Mouse (Mus musculus) embryonic facial prominence, embryonic 10.5 days (tissue): ENCODE data around the gene Prpf4b. TPM values are rescaled to one million over a fixed set of nuclear protein-coding genes. Genes with fewer than 3 reads are reported as not detected.
A peak's percentile ranks its signal among the peaks of the same experiment; 100 is the strongest.
"Not testable (repeated sequence)": the region's sequence is repeated elsewhere in the genome, so short reads cannot be mapped to it uniquely, and the experiment has no call there.

ENCODE experiments used
- DNase-seq: peaks from one replicate; pipeline ENCODE4 v3.0.0-alpha.2; 2017; ENCODE audit warnings: low spot score
- H3K27ac ChIP-seq: fragments of 300-500 bp; sonication (generic); replicated peaks from 2 replicates; pipeline ENCODE4 v1.5.1; 2016; ENCODE audit warnings: mild to moderate bottlenecking
- H3K27me3 ChIP-seq: fragments of 300-500 bp; sonication (generic); replicated peaks from 2 replicates; pipeline ENCODE4 v1.6.1; 2016; ENCODE audit warnings: low read depth, mild to moderate bottlenecking; ENCODE audit not compliant: poor library complexity, severe bottlenecking
- H3K36me3 ChIP-seq: fragments of 300-500 bp; sonication (generic); replicated peaks from 2 replicates; pipeline ENCODE4 v1.6.1; 2016; ENCODE audit warnings: mild to moderate bottlenecking, moderate library complexity
- H3K4me1 ChIP-seq: fragments of 300-500 bp; sonication (generic); 2 replicates; pipeline ENCODE4 v1.6.1; 2016
- H3K4me3 ChIP-seq: fragments of 300-500 bp; sonication (generic); 2 replicates; pipeline ENCODE4 v1.5.1; 2016; ENCODE audit warnings: mild to moderate bottlenecking, moderate library complexity
- H3K9me3 ChIP-seq: fragments of 300-500 bp; sonication (generic); 2 replicates; pipeline ENCODE4 v1.6.1; 2016; ENCODE audit warnings: mild to moderate bottlenecking
- WGBS: fragments of 180-500 bp; shearing (Covaris S2); methylation state at CpG from one replicate; pipeline ENCODE4 v1.1.7; 2016; 5-methylcytosine and 5-hydroxymethylcytosine counted together
- polyA plus RNA-seq: library from polyadenylated mRNA; unstranded; fragments of >200 nt; fragmentation: Nextera tagmentation; extraction: Ambion mirVana; gene quantifications from 2 replicates; pipeline ENCODE4 v1.2.1, GENCODE M21; 2016

The Prpf4b gene
- polyA plus RNA-seq, 1 experiment from 2014 or later = 81.6 TPM

- Histone ChIP-seq H3K4me3 (peak overlapping the region; percentile 94), H3K27ac (peak overlapping the region; percentile 98), H3K4me1 (peaks cover 24% of the 10 kb centered on the region)
- not testable (repeated sequence) for H3K27me3 ChIP-seq, H3K36me3 ChIP-seq, H3K9me3 ChIP-seq
- 25% methylated on average over 13 of the region's 13 CpGs for WGBS
- peak; percentile 10 for DNase-seq
Measured at GRCm38 (mm10) chr13:34874736-34875135, 366 bp upstream of the Prpf4b start.

GRCm38 (mm10) chr13:34875741-34876445, 791 bp downstream of the Prpf4b start:
- Histone ChIP-seq H3K9me3 (no peaks in the 10 kb centered on the region), H3K27ac (peak overlapping the region; percentile 98), H3K4me1 (peaks cover 24% of the 10 kb centered on the region), H3K4me3 (peak overlapping the region; percentile 94), H3K27me3 (no peaks in the 10 kb centered on the region), H3K36me3 (peaks cover 12% of the 10 kb centered on the region)
- DNase-seq = peak; percentile 76
- under 1% methylated on average over 50 of the region's 50 CpGs for WGBS

- 17% methylated on average over 3 of the region's 3 CpGs for WGBS
- Histone ChIP-seq H3K4me1 (peaks cover 24% of the 10 kb centered on the region), H3K4me3 (peak overlapping the region; percentile 94), H3K27ac (peak overlapping the region; percentile 98), H3K9me3 (no peaks in the 10 kb centered on the region), H3K36me3 (peaks cover 18% of the 10 kb centered on the region), H3K27me3 (no peaks in the 10 kb centered on the region)
- DNase-seq = no peak
Measured at GRCm38 (mm10) chr13:34876481-34876880, 1.4 kb downstream of the Prpf4b start.

GRCm38 (mm10) chr13:34892871-34893270, 17.8 kb downstream of the Prpf4b start:
- Histone ChIP-seq H3K27me3 (no peaks in the 10 kb centered on the region), H3K4me1 (no peaks in the 10 kb centered on the region), H3K4me3 (no peak overlapping the region), H3K27ac (no peak overlapping the region), H3K36me3 (peaks cover 100% of the 10 kb centered on the region), H3K9me3 (no peaks in the 10 kb centered on the region)
- no peak for DNase-seq
- WGBS = 90% methylated on average over 1 of the region's 1 CpGs

- H3K4me1 ChIP-seq = peaks cover 12% of the 10 kb centered on the region
- H3K9me3 ChIP-seq = no peaks in the 10 kb centered on the region
- no peaks in the 10 kb centered on the region for H3K27me3 ChIP-seq
- no peak for DNase-seq
- no peaks in the 10 kb centered on the region for H3K36me3 ChIP-seq
- H3K27ac ChIP-seq = no peak overlapping the region
- 87% methylated on average over 9 of the region's 9 CpGs for WGBS
- no peak overlapping the region for H3K4me3 ChIP-seq
Measured at GRCm38 (mm10) chr13:34914614-34915013, 39.5 kb downstream of the Prpf4b start.

- H3K27me3 ChIP-seq = no peaks in the 10 kb centered on the region
- peak; percentile 62 for DNase-seq
- H3K4me3 ChIP-seq = peak overlapping the region; percentile 46
- 45% methylated on average over 37 of the region's 37 CpGs for WGBS
- H3K9me3 ChIP-seq = no peaks in the 10 kb centered on the region
- H3K4me1 ChIP-seq = peaks cover 15% of the 10 kb centered on the region
- H3K27ac ChIP-seq = peak overlapping the region; percentile 73
- no peaks in the 10 kb centered on the region for H3K36me3 ChIP-seq
Measured at GRCm38 (mm10) chr13:34916520-34917167, 41.5 kb downstream of the Prpf4b start.

- DNase-seq = no peak
- Histone ChIP-seq H3K4me1 (peaks cover 6% of the 10 kb centered on the region; the same call in 1 of the 2 replicates), H3K27me3 (no peaks in the 10 kb centered on the region), H3K36me3 (no peaks in the 10 kb centered on the region), H3K4me3 (no peak within 1 kb of the TSS), H3K27ac (no peak within 1 kb of the TSS), H3K9me3 (no peaks in the 10 kb centered on the region)
- WGBS = 80% methylated on average over 4 of the region's 4 CpGs
Measured at GRCm38 (mm10) chr13:34924210-34924609, 49.1 kb downstream of the Prpf4b start, which contains the start of the genes Fam217a and 4933417A18Rik. Fam217a (minus strand) TSS chr13:34924310. 4933417A18Rik (plus strand) TSS chr13:34924409.

- H3K27me3 ChIP-seq = no peaks in the 10 kb centered on the region
- 86% methylated on average over 10 of the region's 10 CpGs for WGBS
- no peaks in the 10 kb centered on the region for H3K36me3 ChIP-seq
- DNase-seq = no peak
- no peaks in the 10 kb centered on the region for H3K4me1 ChIP-seq
- no peak overlapping the region for H3K27ac ChIP-seq
- H3K4me3 ChIP-seq = no peak overlapping the region
- no peaks in the 10 kb centered on the region for H3K9me3 ChIP-seq
Measured at GRCm38 (mm10) chr13:34934931-34935644, 60.0 kb downstream of the Prpf4b start.

- no peak for DNase-seq
Measured at GRCm38 (mm10) chr13:34942370-34942769, 67.3 kb downstream of the Prpf4b start.

GRCm38 (mm10) chr13:34951437-34951836, 76.3 kb downstream of the Prpf4b start:
- not testable (repeated sequence) for H3K27me3 ChIP-seq, H3K4me3 ChIP-seq, H3K27ac ChIP-seq, DNase-seq, H3K9me3 ChIP-seq, H3K36me3 ChIP-seq, H3K4me1 ChIP-seq
- WGBS = 91% methylated on average over 2 of the region's 2 CpGs

More at GRCm38 (mm10) chr13:34942370-34942769, 67.3 kb downstream of the Prpf4b start:
- no peaks in the 10 kb centered on the region for H3K27me3 ChIP-seq
- no peaks in the 10 kb centered on the region for H3K9me3 ChIP-seq
- no peaks in the 10 kb centered on the region for H3K36me3 ChIP-seq
- H3K27ac ChIP-seq = no peak overlapping the region
- no peak overlapping the region for H3K4me3 ChIP-seq
- H3K4me1 ChIP-seq = no peaks in the 10 kb centered on the region
